Mouse (Mus musculus) ES-E14 (cell line): ENCODE measurements around the gene Sema3f.

Experiments
- MAFK ChIP-seq: IDR thresholded peaks from 2 replicates; pipeline ENCODE4 v1.6.1; 2014; ENCODE audit warnings: mild to moderate bottlenecking, low read depth, low read length, inconsistent platforms; ENCODE audit not compliant: insufficient read depth
- ZC3H11A ChIP-seq: IDR thresholded peaks from 2 replicates; pipeline ENCODE4 v1.6.1; 2012; ENCODE audit warnings: low read depth, mild to moderate bottlenecking, inconsistent platforms, low read length, borderline replicate concordance
- ZNF384 ChIP-seq: IDR thresholded peaks from 2 replicates; pipeline ENCODE4 v1.6.1; 2012; ENCODE audit warnings: low read depth, low read length, inconsistent platforms

- TF ChIP-seq ZNF384 (no peak), ZC3H11A (no peak), MAFK (no peak)
Observed at GRCm38 (mm10) chr9:107662342-107662741, 47.9 kb downstream of the Sema3f start.
